Mouse (Mus musculus) intestine, embryonic 14.5 days (tissue): ENCODE results near the gene Odc1. TPM values are rescaled to one million over a fixed set of nuclear protein-coding genes. Genes with fewer than 3 reads are reported as not detected.
A peak's percentile ranks its signal among the peaks of the same experiment; 100 is the strongest.

Source experiments
- ATAC-seq: fragments of 200-750 bp; cut with Nextera tagmentation; replicated peaks from 2 replicates; pipeline ENCODE4 v1.8.0; 2017; ENCODE audit warnings: low read depth, moderate number of reproducible peaks, moderate TSS enrichment, moderate library complexity; ENCODE audit not compliant: low FRiP score, low TSS enrichment
- DNase-seq: peaks from one replicate; pipeline ENCODE4 v3.0.0-alpha.2; 2018; ENCODE audit warnings: low spot score
- H3K27ac ChIP-seq: fragments of 300-500 bp; sonication (generic); 2 replicates; pipeline ENCODE4 v1.5.1; 2014; ENCODE audit warnings: low read depth, mild to moderate bottlenecking, control low read depth
- H3K27me3 ChIP-seq: fragments of 300-500 bp; sonication (generic); replicated peaks from 2 replicates; pipeline ENCODE4 v1.6.1; 2014; ENCODE audit warnings: low read length, control low read depth; ENCODE audit not compliant: control insufficient read depth, insufficient read depth
- H3K36me3 ChIP-seq: fragments of 300-500 bp; sonication (generic); 2 replicates; pipeline ENCODE4 v1.6.1; 2014; ENCODE audit warnings: low read length, control low read depth; ENCODE audit not compliant: control insufficient read depth, insufficient read depth
- H3K4me1 ChIP-seq: fragments of 300-500 bp; sonication (generic); replicated peaks from 2 replicates; pipeline ENCODE4 v1.6.1; 2014; ENCODE audit warnings: low read length, control low read depth, mixed read lengths; ENCODE audit not compliant: control insufficient read depth, insufficient read depth
- H3K4me2 ChIP-seq: fragments of 300-500 bp; sonication (generic); 2 replicates; pipeline ENCODE4 v1.6.1; 2014; ENCODE audit warnings: low read length
- H3K4me3 ChIP-seq: fragments of 300-500 bp; sonication (generic); 2 replicates; pipeline ENCODE4 v1.5.1; 2014; ENCODE audit warnings: low read depth, low read length, control low read depth, mixed read lengths
- H3K9ac ChIP-seq: fragments of 300-500 bp; sonication (generic); 2 replicates; pipeline ENCODE4 v1.6.1; 2014; ENCODE audit warnings: mild to moderate bottlenecking, low read length
- H3K9me3 ChIP-seq: fragments of 300-500 bp; sonication (generic); 2 replicates; pipeline ENCODE4 v1.6.1; 2016; ENCODE audit warnings: low read length, control low read depth; ENCODE audit not compliant: control insufficient read depth
- WGBS: fragments of 180-500 bp; shearing (Covaris S2); extraction: QIAGEN DNeasy Blood & Tissue Kit; methylation state at CpG from one replicate; pipeline ENCODE4 v1.1.7; 2014; 5-methylcytosine and 5-hydroxymethylcytosine counted together
- polyA plus RNA-seq: library from polyadenylated mRNA; unstranded; fragments of >200 nt; fragmentation: Nextera tagmentation; extraction: Ambion mirVana; gene quantifications from 2 replicates; pipeline ENCODE4 v1.2.1, GENCODE M21; 2014

Gene Odc1
- polyA plus RNA-seq, 1 experiment from 2014 or later, result 237 TPM

DNA sequence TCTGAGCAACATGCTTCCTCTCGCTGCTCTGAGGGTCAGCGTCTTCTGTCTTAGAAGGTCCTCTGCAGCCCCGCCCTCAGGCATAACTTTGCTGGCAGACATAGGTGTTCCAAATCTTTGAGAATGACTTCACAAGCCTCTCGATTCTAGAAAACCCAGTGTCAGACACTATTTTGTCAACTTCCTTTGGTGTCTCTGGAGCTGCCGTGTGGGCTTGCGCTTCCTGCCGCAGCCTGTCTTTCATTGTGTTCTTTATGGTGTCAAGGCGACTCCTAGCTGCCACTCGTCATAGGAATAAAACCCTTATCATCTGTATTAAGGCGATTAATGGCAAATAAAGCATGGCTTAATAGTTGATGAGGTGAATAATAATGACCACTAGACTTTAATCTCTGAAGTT lies 24.0 kb downstream of the Odc1 start:
- Histone ChIP-seq H3K4me1 (no peaks in the 10 kb centered on the region), H3K4me3 (no peak overlapping the region), H3K27ac (no peak overlapping the region), H3K36me3 (no peaks in the 10 kb centered on the region), H3K27me3 (no peaks in the 10 kb centered on the region), H3K4me2 (no peak overlapping the region), H3K9ac (no peak overlapping the region), H3K9me3 (no peaks in the 10 kb centered on the region)
- 83% methylated on average over 10 of the region's 10 CpGs for WGBS
- DNase-seq (no peak), ATAC-seq (no peak)

DNA sequence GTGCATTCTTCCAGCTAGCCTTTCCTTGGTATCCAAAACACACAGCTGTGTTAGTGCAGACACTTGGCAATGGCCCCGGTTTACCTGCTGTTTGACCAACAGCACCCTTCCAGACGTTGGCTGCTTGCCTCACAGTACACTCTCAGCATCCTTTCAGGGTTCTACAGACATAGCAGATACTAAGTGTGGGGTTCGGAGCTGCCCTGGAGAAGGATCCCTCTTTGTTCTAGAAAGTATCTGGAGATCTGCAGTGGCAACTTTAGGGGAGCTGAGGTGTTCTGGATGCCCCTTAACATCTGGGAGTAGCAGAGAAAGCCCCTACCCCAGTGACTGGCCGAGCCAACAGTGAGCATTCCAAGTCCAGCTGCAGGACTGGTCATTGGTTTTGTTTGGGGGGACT lies 30.0 kb downstream of the Odc1 start:
- no peak overlapping the region for H3K27ac ChIP-seq
- no peak overlapping the region for H3K4me3 ChIP-seq
- no peak for ATAC-seq
- no peaks in the 10 kb centered on the region for H3K27me3 ChIP-seq
- H3K9me3 ChIP-seq, result no peaks in the 10 kb centered on the region
- 87% methylated on average over 4 of the region's 4 CpGs for WGBS
- H3K4me1 ChIP-seq, result 0 out of 2 replicates have a peak, but pooled peaks cover 6% of the 10 kb centered on the region
- H3K36me3 ChIP-seq, result no peaks in the 10 kb centered on the region
- no peak overlapping the region for H3K4me2 ChIP-seq
- H3K9ac ChIP-seq, result no peak overlapping the region
- no peak for DNase-seq

- ATAC-seq (no peak), DNase-seq (no peak)
- WGBS, result 46% methylated on average over 5 of the region's 5 CpGs
- Histone ChIP-seq H3K4me2 (no peak overlapping the region), H3K27me3 (no peaks in the 10 kb centered on the region), H3K9me3 (no peaks in the 10 kb centered on the region), H3K36me3 (no peaks in the 10 kb centered on the region), H3K4me1 (0 out of 2 replicates have a peak, but pooled peaks cover 6% of the 10 kb centered on the region), H3K9ac (no peak overlapping the region), H3K27ac (no peak overlapping the region), H3K4me3 (no peak overlapping the region)
Observed at GRCm38 (mm10) chr12:17575156-17575910, 30.7 kb downstream of the Odc1 start.

GRCm38 (mm10) chr12:17576041-17576440 lies 31.4 kb downstream of the Odc1 start:
- no peak for DNase-seq
- no peak overlapping the region for H3K4me2 ChIP-seq

DNA sequence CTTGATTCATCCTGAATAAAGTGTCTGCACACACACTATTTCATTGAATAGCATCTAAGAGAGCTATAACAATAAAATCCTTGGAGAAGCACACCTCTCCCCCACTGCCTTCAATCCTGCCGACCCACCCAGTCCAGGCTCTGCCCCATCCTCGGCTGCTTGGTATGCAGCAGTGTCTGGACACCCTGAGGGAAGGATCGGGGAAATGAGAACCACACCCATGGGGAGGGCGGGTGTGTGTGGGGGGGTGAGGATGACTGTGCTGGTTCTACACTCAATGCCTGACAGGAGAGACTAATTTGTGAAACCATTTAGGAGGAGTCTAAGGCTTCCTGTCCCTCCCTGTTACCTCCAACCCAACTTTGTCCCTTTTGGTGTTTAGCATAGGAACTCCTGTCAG lies 34.0 kb downstream of the Odc1 start:
- ATAC-seq (no peak), DNase-seq (peak; percentile 20)
- 0 out of 2 replicates have a peak, but pooled peaks cover 6% of the 10 kb centered on the region for H3K4me1 ChIP-seq
- no peaks in the 10 kb centered on the region for H3K9me3 ChIP-seq
- H3K9ac ChIP-seq, result no peak overlapping the region
- H3K4me3 ChIP-seq, result no peak overlapping the region
- 39% methylated on average over 4 of the region's 4 CpGs for WGBS
- no peaks in the 10 kb centered on the region for H3K36me3 ChIP-seq
- H3K4me2 ChIP-seq, result no peak overlapping the region
- H3K27ac ChIP-seq, result no peak overlapping the region
- H3K27me3 ChIP-seq, result no peaks in the 10 kb centered on the region

More at GRCm38 (mm10) chr12:17576041-17576440, 31.4 kb downstream of the Odc1 start:
- H3K27me3 ChIP-seq, result no peaks in the 10 kb centered on the region
- H3K9ac ChIP-seq, result no peak overlapping the region
- H3K27ac ChIP-seq, result no peak overlapping the region
- 0 out of 2 replicates have a peak, but pooled peaks have one; percentile 43 for ATAC-seq
- H3K36me3 ChIP-seq, result no peaks in the 10 kb centered on the region
- H3K4me1 ChIP-seq, result 0 out of 2 replicates have a peak, but pooled peaks cover 6% of the 10 kb centered on the region
- no peak overlapping the region for H3K4me3 ChIP-seq
- WGBS, result 9% methylated on average over 6 of the region's 6 CpGs
- H3K9me3 ChIP-seq, result no peaks in the 10 kb centered on the region

DNA sequence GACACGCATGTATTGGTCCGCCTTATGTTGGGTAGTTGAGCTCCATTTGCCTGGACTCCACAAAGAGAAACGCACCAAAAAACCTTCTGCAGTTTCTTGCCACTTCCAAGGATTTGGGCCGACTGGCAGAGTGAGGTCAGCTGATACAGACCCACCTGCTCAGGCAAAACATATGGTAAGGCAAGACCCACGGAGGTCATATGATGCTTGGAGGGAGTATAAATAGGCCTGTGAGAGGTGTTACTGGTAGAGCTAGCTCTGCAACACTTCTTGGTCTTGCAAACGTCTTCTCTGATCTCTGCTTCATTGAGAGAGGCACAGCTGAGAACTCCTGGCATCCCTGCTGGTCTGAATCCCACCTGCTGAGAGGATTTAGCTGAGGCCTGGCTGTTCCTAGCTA lies 36.4 kb downstream of the Odc1 start:
- 0 out of 2 replicates have a peak, but pooled peaks cover 3% of the 10 kb centered on the region for H3K4me1 ChIP-seq
- H3K9me3 ChIP-seq, result no peaks in the 10 kb centered on the region
- no peaks in the 10 kb centered on the region for H3K27me3 ChIP-seq
- H3K36me3 ChIP-seq, result no peaks in the 10 kb centered on the region
- WGBS, result 66% methylated on average over 6 of the region's 6 CpGs
- H3K4me2 ChIP-seq, result no peak overlapping the region
- no peak overlapping the region for H3K4me3 ChIP-seq
- no peak overlapping the region for H3K9ac ChIP-seq
- H3K27ac ChIP-seq, result no peak overlapping the region
- ATAC-seq (no peak), DNase-seq (no peak)

DNA sequence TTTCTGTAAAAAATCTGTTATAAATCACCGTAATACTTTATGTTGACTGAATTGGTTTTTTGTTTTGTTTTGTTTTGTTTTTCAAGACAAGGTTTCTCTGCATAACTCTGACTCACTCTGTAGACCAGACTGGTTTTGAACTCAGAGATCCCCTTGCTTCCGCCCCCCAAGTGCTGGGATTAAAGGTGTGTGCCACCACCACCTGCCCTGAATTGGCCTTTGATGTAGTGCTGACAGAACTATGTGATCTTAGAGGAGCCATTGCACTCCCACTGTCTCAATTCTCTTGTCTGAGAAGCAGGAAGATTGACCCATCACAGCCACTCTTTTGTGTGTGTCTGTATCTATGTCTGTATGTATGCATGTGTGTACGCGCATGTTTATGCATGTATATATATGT lies 37.8 kb downstream of the Odc1 start:
- 89% methylated on average over 4 of the region's 4 CpGs for WGBS
- Histone ChIP-seq H3K4me2 (no peak overlapping the region), H3K9me3 (no peaks in the 10 kb centered on the region), H3K36me3 (no peaks in the 10 kb centered on the region), H3K27me3 (no peaks in the 10 kb centered on the region), H3K27ac (no peak overlapping the region), H3K9ac (no peak overlapping the region), H3K4me3 (no peak overlapping the region), H3K4me1 (no peaks in the 10 kb centered on the region)
- no peak for ATAC-seq
- no peak for DNase-seq

GRCm38 (mm10) chr12:17583860-17584259 lies 39.3 kb downstream of the Odc1 start:
- no peaks in the 10 kb centered on the region for H3K9me3 ChIP-seq
- WGBS, result 23% methylated on average over 3 of the region's 3 CpGs
- no peaks in the 10 kb centered on the region for H3K27me3 ChIP-seq
- no peak overlapping the region for H3K4me3 ChIP-seq
- H3K27ac ChIP-seq, result no peak overlapping the region
- ATAC-seq, result no peak
- no peak overlapping the region for H3K4me2 ChIP-seq
- H3K4me1 ChIP-seq, result no peaks in the 10 kb centered on the region
- no peak for DNase-seq
- H3K9ac ChIP-seq, result no peak overlapping the region
- no peaks in the 10 kb centered on the region for H3K36me3 ChIP-seq

DNA sequence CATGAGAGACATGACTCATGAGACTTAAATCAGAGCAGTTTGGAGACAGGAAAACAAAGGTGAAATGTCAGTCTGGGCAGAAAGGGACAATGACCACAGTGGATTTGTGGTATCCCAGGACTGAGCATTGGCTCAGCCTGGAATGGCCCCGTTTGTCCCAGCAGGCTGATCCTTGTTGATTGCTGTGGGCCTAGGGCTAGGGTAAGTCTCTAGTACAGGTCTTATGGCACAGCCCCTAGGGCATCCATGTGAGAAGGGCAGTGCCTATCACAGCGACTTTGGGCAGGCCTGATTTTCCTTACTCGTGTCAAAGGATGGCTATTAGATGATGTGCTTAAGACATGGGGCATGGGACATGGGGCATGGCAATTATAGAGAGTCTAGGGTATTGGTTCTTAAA lies 41.4 kb downstream of the Odc1 start:
- no peak overlapping the region for H3K4me2 ChIP-seq
- no peak overlapping the region for H3K4me3 ChIP-seq
- 86% methylated on average over 3 of the region's 3 CpGs for WGBS
- no peaks in the 10 kb centered on the region for H3K4me1 ChIP-seq
- H3K27ac ChIP-seq, result no peak overlapping the region
- no peak for ATAC-seq
- no peak for DNase-seq
- no peaks in the 10 kb centered on the region for H3K9me3 ChIP-seq
- no peak overlapping the region for H3K9ac ChIP-seq
- no peaks in the 10 kb centered on the region for H3K27me3 ChIP-seq
- H3K36me3 ChIP-seq, result no peaks in the 10 kb centered on the region
